Comparison of ENCODE assay signal across 9 mouse cellular contexts in the genomic region with DNA sequence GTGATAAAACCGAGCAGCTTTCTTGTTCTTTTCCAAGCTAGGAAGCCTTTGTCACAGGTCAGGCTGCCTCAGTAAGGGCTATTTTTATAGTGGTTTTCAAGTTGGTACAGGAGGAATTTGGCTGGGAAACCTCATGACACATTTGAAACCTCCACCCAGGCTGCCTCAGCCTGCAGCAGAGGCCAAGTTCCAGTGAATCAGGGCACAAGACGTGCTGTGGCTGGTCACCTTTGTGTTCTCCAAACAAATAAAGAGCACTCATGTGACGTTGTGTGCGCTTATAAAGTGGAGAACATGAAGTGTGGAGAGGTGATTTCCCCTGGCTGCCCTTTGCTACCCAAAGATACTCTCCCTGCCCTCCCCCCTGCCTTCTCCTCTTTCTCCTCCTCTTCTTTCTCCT. TPM values are rescaled to one million over a fixed set of nuclear protein-coding genes. Genes with fewer than 3 reads are reported as not detected.
DNase-seq lines count a peak whose midpoint lies in the region; ATAC-seq lines count a peak whose summit lies in the region.
"Had no signal": no experiment of that assay in that cellular context is flagged by ENCODE, and none has a peak within 500 bp of the region (broad histone marks: within the 10 kb centered on the region; RNA-seq: fewer than 3 reads in every experiment).

No protein-coding gene starts in this region.

- intact Hi-C loops in left cerebral cortex, postnatal 10 days (cut with DNase I) = no loop called here

- no peak overlapping the region for H3K9ac ChIP-seq in kidney, embryonic 16.5 days (replicated peaks; ENCODE audit: low read length)
- 0 out of 2 replicates have a peak overlapping the region, but pooled peaks have one; percentile 2 for H3K9ac ChIP-seq in heart, embryonic 13.5 days
- H3K9ac ChIP-seq in lung, embryonic 15.5 days = no peak overlapping the region

- H3K36me3 ChIP-seq in kidney, embryonic 16.5 days (ENCODE audit: insufficient read depth, low read length) = no peaks in the 10 kb centered on the region
- no peaks in the 10 kb centered on the region for H3K36me3 ChIP-seq in heart, embryonic 13.5 days
- H3K36me3 ChIP-seq in lung, embryonic 15.5 days = no peaks in the 10 kb centered on the region
- H3K36me3 ChIP-seq: G1E had no signal

- DNase-seq in kidney, adult 8-10 months = peak; percentile 30 to 36
- DNase-seq in cerebellum, adult 8-10 months = peak; percentile 85
- no peak for DNase-seq in left cerebral cortex, adult 11 months (ENCODE audit: low spot score)
- DNase-seq in retina, embryonic 14.5 days (ENCODE audit: low spot score) = no peak
- DNase-seq in left cerebral cortex, postnatal 10 days (ENCODE audit: extremely low spot score in 1 of 2, low spot score in 2 of 2) = no peak

- no peak overlapping the region for H3K27ac ChIP-seq in kidney, embryonic 16.5 days (ENCODE audit: low read length)
- peak overlapping the region; percentile 93 for H3K27ac ChIP-seq in heart, embryonic 13.5 days (replicated peaks)
- no peak overlapping the region; the same call in 1 of the 2 replicates for H3K27ac ChIP-seq in lung, embryonic 15.5 days

- no peak overlapping the region for H3K4me2 ChIP-seq in kidney, embryonic 16.5 days (replicated peaks; ENCODE audit: low read depth, low read length)
- peak overlapping the region; percentile 26; the same call in 1 of the 2 replicates for H3K4me2 ChIP-seq in heart, embryonic 13.5 days
- no peak overlapping the region for H3K4me2 ChIP-seq in lung, embryonic 15.5 days

- H3K9me3 ChIP-seq in kidney, embryonic 16.5 days (ENCODE audit: low read length) = no peaks in the 10 kb centered on the region
- no peaks in the 10 kb centered on the region for H3K9me3 ChIP-seq in heart, embryonic 13.5 days
- H3K9me3 ChIP-seq in lung, embryonic 15.5 days = no peaks in the 10 kb centered on the region
- H3K9me3 ChIP-seq: G1E had no signal

- WGBS in kidney, embryonic 16.5 days = 17% methylated on average over 4 of the region's 4 CpGs
- 10% methylated on average over 4 of the region's 4 CpGs for WGBS in heart, embryonic 13.5 days
- 11% methylated on average over 4 of the region's 4 CpGs for WGBS in lung, embryonic 15.5 days

- H3K4me1 ChIP-seq in kidney, embryonic 16.5 days (ENCODE audit: insufficient read depth, low read length) = 0 out of 2 replicates have a peak, but pooled peaks cover 3% of the 10 kb centered on the region
- H3K4me1 ChIP-seq in heart, embryonic 13.5 days = peaks cover 23% of the 10 kb centered on the region
- H3K4me1 ChIP-seq in lung, embryonic 15.5 days = peaks cover 9% of the 10 kb centered on the region; the same call in 1 of the 2 replicates

- H3K4me3 ChIP-seq in kidney, embryonic 16.5 days (ENCODE audit: low read length) = no peak overlapping the region
- H3K4me3 ChIP-seq in heart, embryonic 13.5 days = no peak overlapping the region
- no peak overlapping the region for H3K4me3 ChIP-seq in lung, embryonic 15.5 days

- ATAC-seq in kidney, embryonic 16.5 days (ENCODE audit: low FRiP score, low TSS enrichment) = no peak
- no peak for ATAC-seq in heart, embryonic 13.5 days (ENCODE audit: extremely low read depth, insufficient number of reproducible peaks, low FRiP score, low TSS enrichment)
- ATAC-seq in lung, embryonic 15.5 days (ENCODE audit: borderline replicate concordance, extremely low read depth, low FRiP score, low TSS enrichment) = 0 out of 2 replicates have a peak, but pooled peaks have one; percentile 25

- H3K27me3 ChIP-seq in kidney, embryonic 16.5 days (ENCODE audit: insufficient read depth, low read length) = no peaks in the 10 kb centered on the region
- no peaks in the 10 kb centered on the region for H3K27me3 ChIP-seq in heart, embryonic 13.5 days (replicated peaks)
- H3K27me3 ChIP-seq in lung, embryonic 15.5 days = no peaks in the 10 kb centered on the region

RNA-seq across cellular contexts. Expression of a gene that starts 8.9 kb away (rescaled TPM):
- 11.7 and 15.2 TPM in 2 replicates for polyA plus RNA-seq in kidney, embryonic 16.5 days (2015; fragmentation: Nextera tagmentation; extraction: Ambion mirVana)
- 9.3 and 10.1 TPM in 2 replicates for polyA plus RNA-seq in heart, embryonic 13.5 days (2015; fragmentation: Nextera tagmentation; extraction: Ambion mirVana)
- polyA plus RNA-seq in lung, embryonic 15.5 days (2015; fragmentation: Nextera tagmentation; extraction: Ambion mirVana) = 18.6 and 21.8 TPM in 2 replicates
- 10 to 100 TPM; 61.8 to 74.7 TPM for total RNA-seq in left cerebral cortex, postnatal 10 days (2021)

Comparison
In these comparisons a context has a peak if more than half of its experiments do, and no peak if none do; other contexts are left out.
1. DNase-seq: peak in kidney, adult 8-10 months (2 of 2) and cerebellum, adult 8-10 months (single experiment); none in left cerebral cortex, adult 11 months (single experiment), retina, embryonic 14.5 days (single experiment) and left cerebral cortex, postnatal 10 days (0 of 2).